Mouse (Mus musculus) inflammation-experienced regulatory T-cells, adult 6 months (primary cell): ENCODE results near the gene Gbf1. TPM values are rescaled to one million over a fixed set of nuclear protein-coding genes. Genes with fewer than 3 reads are reported as not detected.

ENCODE experiments used
- ATAC-seq: one replicate; pipeline ENCODE4 v1.8.0; 2017
- polyA plus RNA-seq, 3 experiments: library from polyadenylated mRNA; unstranded; fragments of 100-300 nt; shearing (Covaris generic); gene quantifications; one replicate each; pipeline ENCODE4 v1.2.1; 2017

The Gbf1 gene
- polyA plus RNA-seq, 3 experiments from 2014 or later, result 25.5 to 35.6 (median 32.6) TPM

GRCm38 (mm10) chr19:46331326-46331725, 179.0 kb downstream of the Gbf1 start:
- no peak for ATAC-seq

- no peak for ATAC-seq
Measured at GRCm38 (mm10) chr19:46331936-46332335, 179.6 kb downstream of the Gbf1 start.

GRCm38 (mm10) chr19:46332721-46333339, 180.5 kb downstream of the Gbf1 start:
- no peak for ATAC-seq

GRCm38 (mm10) chr19:46333906-46334305, 181.6 kb downstream of the Gbf1 start:
- ATAC-seq, result no peak

Other genes starting within 250 kb of the Gbf1 start
- gene Armh3, start 154.0 kb upstream of the Gbf1 start, polyA plus RNA-seq, result 10 to 100 TPM in 1 of 3 experiments, 1 to 10 TPM in 2; 8.0 to 10.9 (median 9.5) TPM
- gene Hps6, start 149.0 kb upstream of the Gbf1 start, polyA plus RNA-seq, result 1 to 10 TPM; 1.3 to 3.1 (median 2.6) TPM
- 10 to 100 TPM; 10.4 to 20.5 (median 20.3) TPM for gene Pprc1, start 107.6 kb upstream of the Gbf1 start, polyA plus RNA-seq
- gene Ldb1, start 107.3 kb upstream of the Gbf1 start, polyA plus RNA-seq, result 10 to 100 TPM; 28.4 to 51.7 (median 49.6) TPM
- gene Nolc1, start 76.6 kb upstream of the Gbf1 start, polyA plus RNA-seq, result 10 to 100 TPM; 53.4 to 77.2 (median 65.0) TPM
- not detected for gene Elovl3, start 20.6 kb upstream of the Gbf1 start, polyA plus RNA-seq
- not detected for gene Pitx3, start 4.2 kb upstream of the Gbf1 start, polyA plus RNA-seq
- 10 to 100 TPM; 15.7 to 27.8 (median 20.7) TPM for gene Nfkb2, start 151.8 kb downstream of the Gbf1 start, polyA plus RNA-seq
- gene Psd, start 174.6 kb downstream of the Gbf1 start, polyA plus RNA-seq, result 1 to 10 TPM; 3.1 to 4.1 (median 4.0) TPM
- 1 to 10 TPM; 3.9 to 6.4 (median 4.5) TPM for gene Fbxl15, start 175.7 kb downstream of the Gbf1 start, polyA plus RNA-seq
- 10 to 100 TPM; 34.9 to 54.1 (median 46.6) TPM for gene Cuedc2, start 186.2 kb downstream of the Gbf1 start, polyA plus RNA-seq
- gene Mfsd13a, start 188.6 kb downstream of the Gbf1 start, polyA plus RNA-seq, result 1 to 10 TPM; 4.3 to 8.1 (median 5.9) TPM
- gene 2310034G01Rik, start 197.8 kb downstream of the Gbf1 start, polyA plus RNA-seq, result under 1 TPM in 2 of 3 experiments, not detected in 1; 0.24 to 0.44 TPM
- gene Actr1a, start 243.2 kb downstream of the Gbf1 start, polyA plus RNA-seq, result 100 to 1,000 TPM in 1 of 3 experiments, 10 to 100 TPM in 2; 77.1 to 105 (median 78.0) TPM
- 10 to 100 TPM; 10.7 to 13.6 (median 12.5) TPM for gene Sufu, start 244.4 kb downstream of the Gbf1 start, polyA plus RNA-seq